Comparison of ENCODE assay signal across 22 mouse cellular contexts in genomic region chr16:87691102-87691501, GRCm38 (mm10). TPM values are rescaled to one million over a fixed set of nuclear protein-coding genes. Genes with fewer than 3 reads are reported as not detected.
DNase-seq lines count a peak whose midpoint lies in the region; TF ChIP-seq lines count a peak whose summit lies in the region.
"Had no signal": no experiment of that assay in that cellular context is flagged by ENCODE, and none has a peak within 500 bp of the region (broad histone marks: within the 10 kb centered on the region; RNA-seq: fewer than 3 reads in every experiment).

No protein-coding gene starts in this region.

- H3K27ac ChIP-seq in ES-Bruce4 (ENCODE audit: insufficient read depth, low read length), result no peak overlapping the region
- H3K27ac ChIP-seq: gastrocnemius, adult 2 months; heart, embryonic 10.5 days; heart, embryonic 13.5 days; hindbrain, embryonic 14.5 days; hindbrain, postnatal 0 days had no signal

- TF ChIP-seq CTCF in ES-Bruce4 (IDR thresholded peaks at IDR 0.05; ENCODE audit: low read depth, low read length), result no peak

- no peak overlapping the region for H3K9ac ChIP-seq in ES-Bruce4 (ENCODE audit: low read depth, poor library complexity, severe bottlenecking)
- H3K9ac ChIP-seq: forebrain, postnatal 0 days; heart, embryonic 13.5 days; hindbrain, embryonic 14.5 days had no signal

- H3K9me3 ChIP-seq in ES-Bruce4 (replicated peaks; ENCODE audit: control insufficient read depth, insufficient read depth, low read length, poor library complexity, severe bottlenecking), result no peaks in the 10 kb centered on the region
- H3K9me3 ChIP-seq: heart, embryonic 10.5 days; heart, embryonic 13.5 days had no signal

- H3K27me3 ChIP-seq in ES-Bruce4 (ENCODE audit: control insufficient read depth, insufficient read depth, low read length, poor library complexity, severe bottlenecking), result no peaks in the 10 kb centered on the region
- H3K27me3 ChIP-seq: Patski had no signal

- H3K36me3 ChIP-seq in ES-Bruce4 (ENCODE audit: control insufficient read depth, insufficient read depth, low read length, poor library complexity, severe bottlenecking), result no peaks in the 10 kb centered on the region
- H3K36me3 ChIP-seq: heart, embryonic 10.5 days; heart, embryonic 13.5 days had no signal

- TF ChIP-seq POLR2A in ES-Bruce4 (IDR thresholded peaks at IDR 0.05; ENCODE audit: insufficient read depth, low read length), result no peak

- no peak overlapping the region for H3K4me3 ChIP-seq in ES-Bruce4 (ENCODE audit: low read depth, low read length)
- H3K4me3 ChIP-seq: gastrocnemius, adult 2 months; heart, embryonic 10.5 days; heart, embryonic 13.5 days had no signal

- peak; percentile 74 for DNase-seq in heart, adult 11 months
- DNase-seq in heart, adult 9 months (ENCODE audit: low spot score in 2 of 2), result no peak
- peak; percentile 85 for DNase-seq in R1 (ENCODE audit: low read depth, low spot score)
- no peak for DNase-seq in right cerebral cortex, adult 18-20 months
- no peak for DNase-seq in cerebellum, adult 8-10 months
- DNase-seq: adrenal gland, adult 8-10 months; adrenal gland, postnatal 25 days; cerebellum, adult 11-12 months; cerebellum, adult 9-10 months; cerebellum, postnatal 14 days; forebrain, postnatal 0 days; gastrocnemius, adult 2 months; gastrocnemius, postnatal 14 days; heart, postnatal 14 days; heart, postnatal 4 days; kidney, adult 11 months had no signal

- peaks cover 3% of the 10 kb centered on the region for H3K4me1 ChIP-seq in ES-Bruce4 (ENCODE audit: control insufficient read depth, insufficient read depth, low read length)

- 0 out of 2 replicates have a peak, but pooled peaks have one; percentile 27 for TF ChIP-seq EP300 in ES-Bruce4 (IDR thresholded peaks at IDR 0.05; ENCODE audit: insufficient read depth, low read depth, low read length)

RNA-seq across cellular contexts. Expression of gene Bach1, which starts 7.6 kb away (rescaled TPM):
- polyA plus RNA-seq in ES-Bruce4 (2011; ENCODE audit: insufficient read depth, insufficient read length, low read depth, missing spikeins), result 25.5 and 27.4 TPM in 2 replicates

Comparison
In these comparisons a context has a peak if more than half of its experiments do, and no peak if none do; other contexts are left out.
1. DNase-seq: peak in heart, adult 11 months (single experiment) and R1 (single experiment); none in heart, adult 9 months (0 of 2), right cerebral cortex, adult 18-20 months (single experiment) and cerebellum, adult 8-10 months (single experiment).